Mouse (Mus musculus) adrenal gland (tissue): ENCODE measurements around the gene Rtbdn.

Source experiments
- intact Hi-C: fragments of 180-260 bp; cut with DNase I; formaldehyde crosslinking; loops from one replicate; pipeline ENCODE4 v1.15.1; 2025

Gene Rtbdn

GRCm38 (mm10) chr8:84977435-84978247 lies 30.9 kb downstream of the Rtbdn start:
- intact Hi-C loops = loop anchor here (5.0 kb wide), 1 partner anchor 50 kb away; the partner anchor contains the start of genes Asna1 and Trir

GRCm38 (mm10) chr8:84978248-84978940 lies 31.6 kb downstream of the Rtbdn start, which contains the start of gene Junb:
Gene Junb (minus strand): TSS chr8:84978718.
- intact Hi-C loops = loop anchor here (5.0 kb wide), 1 partner anchor 49 kb away; the partner anchor contains the start of genes Asna1 and Trir

GRCm38 (mm10) chr8:84979599-84980421 lies 33.0 kb downstream of the Rtbdn start:
- intact Hi-C loops = loop anchor here (5.0 kb wide), 1 partner anchor 47 kb away; the partner anchor contains the start of genes Asna1 and Trir

GRCm38 (mm10) chr8:84980622-84981358 lies 34.0 kb downstream of the Rtbdn start:
- intact Hi-C loops = no loop called here

- intact Hi-C loops = no loop called here
Observed at GRCm38 (mm10) chr8:84981644-84982498, 35.1 kb downstream of the Rtbdn start.

- intact Hi-C loops = no loop called here
Observed at GRCm38 (mm10) chr8:84982499-84983011, 35.8 kb downstream of the Rtbdn start.

- intact Hi-C loops = no loop called here
Observed at GRCm38 (mm10) chr8:84984294-84985048, 37.7 kb downstream of the Rtbdn start.

- intact Hi-C loops = no loop called here
Observed at GRCm38 (mm10) chr8:84985049-84985683, 38.4 kb downstream of the Rtbdn start.

- intact Hi-C loops = no loop called here
Observed at GRCm38 (mm10) chr8:84985684-84986378, 39.0 kb downstream of the Rtbdn start.

GRCm38 (mm10) chr8:84986379-84986945 lies 39.7 kb downstream of the Rtbdn start:
- intact Hi-C loops = no loop called here

- intact Hi-C loops = no loop called here
Observed at GRCm38 (mm10) chr8:84987388-84987787, 40.6 kb downstream of the Rtbdn start.

GRCm38 (mm10) chr8:84987903-84988302 lies 41.1 kb downstream of the Rtbdn start:
- intact Hi-C loops = no loop called here

GRCm38 (mm10) chr8:84989311-84989731 lies 42.5 kb downstream of the Rtbdn start:
- intact Hi-C loops = no loop called here

- intact Hi-C loops = loop anchor here (1.0 kb wide), 1 partner anchor 16 kb away; no protein-coding TSS in a partner anchor
Observed at GRCm38 (mm10) chr8:84989810-84990209, 43.0 kb downstream of the Rtbdn start.

- intact Hi-C loops = loop anchor here (1.0 kb wide), 1 partner anchor 16 kb away; no protein-coding TSS in a partner anchor
Observed at GRCm38 (mm10) chr8:84990349-84990748, 43.6 kb downstream of the Rtbdn start, which contains the start of gene Hook2. Gene Hook2 (plus strand): TSS chr8:84990603.

- intact Hi-C loops = loop anchor here (1.0 kb wide), 1 partner anchor 17 kb away; no protein-coding TSS in a partner anchor
Observed at GRCm38 (mm10) chr8:84990836-84991235, 44.0 kb downstream of the Rtbdn start.

- intact Hi-C loops = no loop called here
Observed at GRCm38 (mm10) chr8:84994375-84994774, 47.6 kb downstream of the Rtbdn start.
